Mouse (Mus musculus) stomach, postnatal 0 days (tissue): Measurements from ENCODE around the gene BC107364. TPM values are rescaled to one million over a fixed set of nuclear protein-coding genes. Genes with fewer than 3 reads are reported as not detected.
"Not testable (repeated sequence)": the region's sequence is repeated elsewhere in the genome, so short reads cannot be mapped to it uniquely, and the experiment has no call there.

Experiments
- ATAC-seq: fragments of 200-750 bp; cut with Nextera tagmentation; 2 replicates; pipeline ENCODE4 v1.8.0; 2017; ENCODE audit not compliant: low FRiP score, low TSS enrichment
- DNase-seq: peaks from one replicate; pipeline ENCODE4 v3.0.0-alpha.2; 2016; ENCODE audit warnings: low spot score
- H3K27ac ChIP-seq: fragments of 300-500 bp; sonication (generic); replicated peaks from 2 replicates; pipeline ENCODE4 v1.5.1; 2014; ENCODE audit warnings: mild to moderate bottlenecking, control low read depth
- H3K27me3 ChIP-seq: fragments of 300-500 bp; sonication (generic); 2 replicates; pipeline ENCODE4 v1.6.1; 2014; ENCODE audit warnings: low read length; ENCODE audit not compliant: control insufficient read depth, insufficient read depth
- H3K36me3 ChIP-seq: fragments of 300-500 bp; sonication (generic); 2 replicates; pipeline ENCODE4 v1.6.1; 2014; ENCODE audit warnings: low read length, mixed read lengths; ENCODE audit not compliant: control insufficient read depth, insufficient read depth
- H3K4me1 ChIP-seq: fragments of 300-500 bp; sonication (generic); replicated peaks from 2 replicates; pipeline ENCODE4 v1.6.1; 2014; ENCODE audit warnings: antibody characterized with exemption; ENCODE audit not compliant: control insufficient read depth, insufficient read depth
- H3K4me2 ChIP-seq: fragments of 300-500 bp; sonication (generic); replicated peaks from 2 replicates; pipeline ENCODE4 v1.6.1; 2014; ENCODE audit warnings: low read depth, mild to moderate bottlenecking, control low read depth, moderate library complexity
- H3K4me3 ChIP-seq: fragments of 300-500 bp; sonication (generic); 2 replicates; pipeline ENCODE4 v1.5.1; 2014; ENCODE audit warnings: low read depth, low read length, control low read depth
- H3K9ac ChIP-seq: fragments of 300-500 bp; sonication (generic); 2 replicates; pipeline ENCODE4 v1.6.1; 2014; ENCODE audit warnings: mild to moderate bottlenecking, low read length, control low read depth, mixed read lengths
- H3K9me3 ChIP-seq: fragments of 300-500 bp; sonication (generic); 2 replicates; pipeline ENCODE4 v1.6.1; 2016; ENCODE audit warnings: low read length; ENCODE audit not compliant: control insufficient read depth
- CTCF ChIP-seq: IDR thresholded peaks from 2 replicates; pipeline ENCODE4 v1.5.1; 2016; ENCODE audit warnings: antibody characterized with exemption, low read depth, mild to moderate bottlenecking, moderate library complexity
- EP300 ChIP-seq: optimal IDR thresholded peaks from 2 replicates; pipeline ENCODE3; 2016; ENCODE audit warnings: antibody characterized with exemption
- WGBS: fragments of 180-500 bp; shearing (Covaris S2); extraction: QIAGEN DNeasy Blood & Tissue Kit; methylation state at CpG from one replicate; pipeline ENCODE4 v1.1.7; 2014; 5-methylcytosine and 5-hydroxymethylcytosine counted together
- polyA plus RNA-seq: library from polyadenylated mRNA; unstranded; fragments of >200 nt; fragmentation: Nextera tagmentation; extraction: Ambion mirVana; gene quantifications from 2 replicates; pipeline ENCODE4 v1.2.1, GENCODE M21; 2015

Gene BC107364
- polyA plus RNA-seq, 1 experiment from 2014 or later: 0.18 TPM

DNA sequence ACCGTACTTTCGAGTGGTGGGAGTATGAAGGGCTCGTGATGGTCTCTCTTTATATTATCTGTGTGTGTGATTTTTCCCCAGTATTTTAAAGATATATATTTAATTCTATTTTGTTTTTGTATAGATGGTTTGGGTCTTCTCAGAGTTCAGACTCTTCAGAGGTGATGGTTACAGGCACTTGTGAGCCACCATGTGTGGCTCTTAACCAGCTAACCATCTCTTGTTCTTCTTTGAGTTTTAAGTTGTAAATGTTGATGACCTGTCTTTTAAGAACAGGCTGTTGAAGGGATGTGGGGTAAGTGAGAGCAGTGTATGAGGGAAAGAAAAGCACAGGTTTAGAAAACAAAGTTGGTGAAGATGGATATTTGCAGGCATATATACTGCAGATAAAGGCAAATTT lies 42.8 kb upstream of the BC107364 start:
- Histone ChIP-seq H3K9ac (no peak overlapping the region), H3K4me2 (no peak overlapping the region), H3K4me3 (no peak overlapping the region), H3K9me3 (no peaks in the 10 kb centered on the region), H3K4me1 (no peaks in the 10 kb centered on the region), H3K36me3 (no peaks in the 10 kb centered on the region), H3K27ac (no peak overlapping the region), H3K27me3 (no peaks in the 10 kb centered on the region)
- WGBS: 93% methylated on average over 3 of the region's 3 CpGs
- no peak for TF ChIP-seq EP300
- no peak for TF ChIP-seq CTCF
- DNase-seq (no peak), ATAC-seq (no peak)

DNA sequence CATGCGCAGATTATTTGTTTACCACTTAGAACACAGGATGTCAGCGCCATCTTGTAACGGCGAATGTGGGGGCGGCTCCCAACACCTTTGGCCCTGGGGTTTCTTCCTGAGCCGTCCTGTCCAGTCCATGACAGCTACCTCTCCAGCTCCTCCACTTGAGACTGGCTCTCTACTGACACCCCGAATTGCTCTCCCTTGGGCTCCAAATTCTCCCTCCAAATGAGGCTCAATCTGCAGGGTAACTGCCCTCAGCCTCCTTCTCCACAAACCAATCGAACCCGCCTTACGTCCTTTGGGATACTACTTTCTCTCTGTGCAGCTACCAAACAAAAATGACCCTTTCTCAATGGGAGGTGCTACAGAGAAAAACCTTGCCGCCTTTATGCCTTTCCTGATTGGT lies 42.4 kb upstream of the BC107364 start:
- 92% methylated on average over 5 of the region's 11 CpGs for WGBS
- not testable (repeated sequence) for H3K9me3 ChIP-seq, H3K27me3 ChIP-seq, ATAC-seq, H3K27ac ChIP-seq, H3K4me3 ChIP-seq, H3K4me2 ChIP-seq, DNase-seq, H3K9ac ChIP-seq, H3K36me3 ChIP-seq, H3K4me1 ChIP-seq

DNA sequence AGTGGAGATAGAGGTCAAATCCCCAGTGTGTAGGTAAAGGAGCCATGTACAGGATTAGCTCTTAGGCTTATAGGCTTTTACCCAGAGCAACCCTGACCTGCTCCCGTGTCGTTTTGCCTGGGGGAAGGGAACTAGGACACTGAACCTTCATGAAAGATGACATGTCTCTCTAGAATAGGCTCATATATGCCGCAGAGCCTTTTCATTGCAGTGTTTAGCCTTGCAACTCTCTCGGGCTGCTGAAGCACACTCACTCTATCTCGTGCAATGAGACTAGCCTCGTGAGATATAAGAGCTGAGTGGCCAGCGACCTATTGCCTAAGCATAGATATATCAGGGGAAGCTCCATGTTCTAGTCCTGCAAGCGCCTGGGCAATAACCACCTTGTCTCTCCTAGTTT lies 37.5 kb upstream of the BC107364 start:
- not testable (repeated sequence) for H3K9me3 ChIP-seq, H3K27me3 ChIP-seq, DNase-seq, H3K4me3 ChIP-seq, H3K4me1 ChIP-seq, ATAC-seq, H3K27ac ChIP-seq, H3K9ac ChIP-seq, H3K36me3 ChIP-seq, H3K4me2 ChIP-seq
- WGBS: 68% methylated on average over 4 of the region's 8 CpGs

DNA sequence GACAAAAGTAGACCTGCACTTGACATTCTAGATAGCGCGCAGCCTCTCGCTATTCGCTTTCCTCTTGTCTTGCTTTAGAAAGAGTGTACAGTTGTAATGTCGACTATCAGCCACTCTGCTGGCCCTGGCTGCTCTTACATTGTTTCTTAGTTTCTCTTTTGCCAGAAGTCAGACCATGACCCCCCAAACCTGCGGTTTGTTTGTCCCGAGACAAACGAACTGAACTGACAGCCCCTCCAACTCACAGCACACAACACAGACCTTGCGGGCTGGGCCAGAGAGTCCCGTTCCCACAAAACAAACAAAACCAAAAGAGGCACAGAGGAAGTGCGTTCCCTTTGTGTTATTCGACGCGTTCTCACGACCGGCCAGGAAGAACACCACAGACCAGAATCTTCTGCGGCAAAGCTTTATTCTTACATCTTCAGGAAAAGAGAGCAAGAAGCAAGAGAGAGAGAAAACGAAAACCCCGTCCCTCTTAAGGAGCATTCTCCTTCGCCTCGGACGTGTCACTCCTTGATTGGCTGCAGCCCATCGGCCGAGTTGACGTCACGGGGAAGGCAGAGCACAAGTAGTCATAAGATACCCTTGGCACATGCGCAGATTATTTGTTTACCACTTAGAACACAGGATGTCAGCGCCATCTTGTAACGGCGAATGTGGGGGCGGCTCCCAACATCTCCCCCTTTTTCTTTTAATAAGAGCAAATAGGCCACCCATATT lies 37.0 kb upstream of the BC107364 start:
- H3K27ac ChIP-seq: 0 out of 2 replicates have a peak overlapping the region, but pooled peaks have one; percentile 53
- H3K9me3 ChIP-seq, H3K36me3 ChIP-seq, H3K4me2 ChIP-seq, H3K4me1 ChIP-seq, H3K4me3 ChIP-seq, DNase-seq, H3K9ac ChIP-seq, H3K27me3 ChIP-seq: not testable (repeated sequence)
- WGBS: 1% methylated on average over 8 of the region's 31 CpGs
- ATAC-seq: peak; percentile 74

DNA sequence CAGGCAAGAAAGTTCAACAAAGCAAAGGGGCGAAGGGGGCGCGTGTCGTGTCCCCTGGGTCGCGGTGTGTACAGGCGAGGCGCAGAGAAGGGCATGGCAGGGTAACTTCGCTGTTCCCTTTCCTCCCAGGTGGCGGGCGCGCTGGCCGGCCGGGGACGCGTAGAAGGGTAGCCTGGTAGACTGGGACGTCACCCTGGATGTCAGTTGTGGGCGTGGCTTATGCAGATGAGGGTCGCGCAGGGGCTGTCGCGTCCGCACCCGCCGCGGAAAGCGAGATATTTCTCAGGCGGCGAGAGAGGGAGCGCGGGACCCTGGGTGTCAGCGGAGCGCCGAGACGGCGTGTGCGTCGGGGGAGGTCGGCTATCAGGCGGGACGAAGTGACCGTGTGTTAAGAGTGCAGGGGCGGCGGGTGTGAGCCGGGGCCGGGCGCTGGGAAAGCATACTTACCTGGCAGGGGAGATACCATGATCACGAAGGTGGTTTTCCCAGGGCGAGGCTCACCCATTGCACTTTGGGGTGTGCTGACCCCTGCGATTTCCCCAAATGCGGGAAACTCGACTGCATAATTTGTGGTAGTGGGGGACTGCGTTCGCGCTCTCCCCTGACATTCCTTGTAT lies 36.3 kb upstream of the BC107364 start:
- 0% methylated on average over 1 of the region's 55 CpGs for WGBS
- H3K9me3 ChIP-seq: not testable (repeated sequence)

DNA sequence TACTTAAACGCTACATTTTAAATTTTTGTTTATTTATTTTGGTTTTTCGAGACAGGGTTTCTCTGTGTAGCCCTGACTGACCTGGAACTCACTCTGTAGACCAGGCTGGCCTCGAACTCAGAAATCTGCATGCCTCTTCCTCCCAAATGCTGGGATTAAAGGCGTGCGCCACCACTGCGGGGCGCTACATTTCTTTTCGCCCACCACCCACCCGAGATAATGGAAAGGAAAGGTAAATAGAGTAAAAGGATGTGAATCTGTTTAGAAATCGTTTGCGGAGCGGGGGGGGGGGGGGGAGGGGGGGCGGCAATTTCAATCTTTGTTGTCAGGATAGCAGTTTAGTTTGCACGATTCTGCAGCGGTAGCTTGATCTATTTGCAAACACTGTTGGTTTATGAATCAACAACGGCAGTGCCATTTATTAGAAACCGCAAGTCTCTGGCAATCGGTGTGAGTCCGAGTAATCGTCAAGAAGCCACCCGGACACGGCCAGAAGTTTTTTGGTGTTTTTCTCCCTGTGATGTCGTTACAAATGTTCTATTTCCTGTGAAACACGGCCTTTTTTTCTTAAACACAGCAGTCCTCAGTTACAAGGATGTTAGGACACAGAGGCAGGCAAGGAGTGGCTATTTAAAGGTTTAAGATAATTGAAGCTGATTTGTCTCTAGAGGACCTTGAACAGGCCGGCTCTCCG lies 35.6 kb upstream of the BC107364 start:
- Histone ChIP-seq H3K36me3 (no peaks in the 10 kb centered on the region), H3K27ac (peak overlapping the region; percentile 87), H3K27me3 (no peaks in the 10 kb centered on the region), H3K9me3 (no peaks in the 10 kb centered on the region), H3K9ac (peak overlapping the region; percentile 57), H3K4me2 (peak overlapping the region; percentile 61), H3K4me1 (no peaks in the 10 kb centered on the region), H3K4me3 (peak overlapping the region; percentile 33)
- DNase-seq (peak; percentile 42), ATAC-seq (no peak)
- TF ChIP-seq CTCF: peak; percentile 58
- TF ChIP-seq EP300: no peak
- 9% methylated on average over 24 of the region's 26 CpGs for WGBS

More for the DNA sequence above, 36.3 kb upstream of the BC107364 start:
- not testable (repeated sequence) for H3K27me3 ChIP-seq, DNase-seq, H3K4me1 ChIP-seq, H3K36me3 ChIP-seq
- peak; percentile 80 for ATAC-seq
- peak overlapping the region; percentile 87 for H3K27ac ChIP-seq
- H3K9ac ChIP-seq: peak overlapping the region; percentile 57
- H3K4me3 ChIP-seq: peak overlapping the region; percentile 33
- peak overlapping the region; percentile 61 for H3K4me2 ChIP-seq

DNA sequence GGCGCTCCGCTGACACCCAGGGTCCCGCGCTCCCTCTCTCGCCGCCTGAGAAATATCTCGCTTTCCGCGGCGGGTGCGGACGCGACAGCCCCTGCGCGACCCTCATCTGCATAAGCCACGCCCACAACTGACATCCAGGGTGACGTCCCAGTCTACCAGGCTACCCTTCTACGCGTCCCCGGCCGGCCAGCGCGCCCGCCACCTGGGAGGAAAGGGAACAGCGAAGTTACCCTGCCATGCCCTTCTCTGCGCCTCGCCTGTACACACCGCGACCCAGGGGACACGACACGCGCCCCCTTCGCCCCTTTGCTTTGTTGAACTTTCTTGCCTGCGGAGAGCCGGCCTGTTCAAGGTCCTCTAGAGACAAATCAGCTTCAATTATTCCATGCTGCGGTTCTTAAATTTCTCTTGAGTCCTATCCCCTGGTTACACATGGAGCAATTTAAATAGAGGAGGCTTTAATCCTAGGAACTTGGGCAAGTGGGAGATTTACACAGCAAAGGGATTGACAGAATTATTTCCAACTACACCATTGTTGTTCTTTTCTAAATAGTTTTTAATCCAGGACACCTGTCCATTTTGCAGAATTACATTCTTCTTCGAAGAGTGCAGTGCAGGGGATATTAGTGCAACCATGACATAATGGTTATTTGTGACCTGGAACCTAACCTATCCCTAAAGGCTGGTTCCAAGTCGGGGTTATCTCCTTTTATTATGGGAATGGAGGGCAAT lies 34.9 kb upstream of the BC107364 start:
- not testable (repeated sequence) for H3K36me3 ChIP-seq, H3K9ac ChIP-seq, H3K9me3 ChIP-seq, DNase-seq, H3K4me1 ChIP-seq, H3K27me3 ChIP-seq
- peak; percentile 73 for ATAC-seq
- 0 out of 2 replicates have a peak overlapping the region, but pooled peaks have one; percentile 2 for H3K27ac ChIP-seq
- H3K4me2 ChIP-seq: peak overlapping the region; percentile 48
- H3K4me3 ChIP-seq: peak overlapping the region; percentile 20; the same call in 1 of the 2 replicates
- WGBS: 17% methylated on average over 5 of the region's 38 CpGs

DNA sequence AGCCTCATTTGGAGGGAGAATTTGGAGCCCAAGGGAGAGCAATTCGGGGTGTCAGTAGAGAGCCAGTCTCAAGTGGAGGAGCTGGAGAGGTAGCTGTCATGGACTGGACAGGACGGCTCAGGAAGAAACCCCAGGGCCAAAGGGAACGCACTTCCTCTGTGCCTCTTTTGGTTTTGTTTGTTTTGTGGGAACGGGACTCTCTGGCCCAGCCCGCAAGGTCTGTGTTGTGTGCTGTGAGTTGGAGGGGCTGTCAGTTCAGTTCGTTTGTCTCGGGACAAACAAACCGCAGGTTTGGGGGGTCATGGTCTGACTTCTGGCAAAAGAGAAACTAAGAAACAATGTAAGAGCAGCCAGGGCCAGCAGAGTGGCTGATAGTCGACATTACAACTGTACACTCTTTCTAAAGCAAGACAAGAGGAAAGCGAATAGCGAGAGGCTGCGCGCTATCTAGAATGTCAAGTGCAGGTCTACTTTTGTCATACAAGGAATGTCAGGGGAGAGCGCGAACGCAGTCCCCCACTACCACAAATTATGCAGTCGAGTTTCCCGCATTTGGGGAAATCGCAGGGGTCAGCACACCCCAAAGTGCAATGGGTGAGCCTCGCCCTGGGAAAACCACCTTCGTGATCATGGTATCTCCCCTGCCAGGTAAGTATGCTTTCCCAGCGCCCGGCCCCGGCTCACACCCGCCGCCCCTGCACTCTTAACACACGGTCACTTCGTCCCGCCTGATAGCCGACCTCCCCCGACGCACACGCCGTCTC lies 34.1 kb upstream of the BC107364 start:
- not testable (repeated sequence) for H3K4me2 ChIP-seq, DNase-seq, H3K27ac ChIP-seq, H3K9me3 ChIP-seq, H3K27me3 ChIP-seq, H3K4me3 ChIP-seq, H3K36me3 ChIP-seq, H3K4me1 ChIP-seq, H3K9ac ChIP-seq
- ATAC-seq: peak; percentile 51
- WGBS: 9% methylated on average over 3 of the region's 34 CpGs
